Mouse (Mus musculus): ENCODE measurements around the gene Cd300lg.

Gene Cd300lg

DNA sequence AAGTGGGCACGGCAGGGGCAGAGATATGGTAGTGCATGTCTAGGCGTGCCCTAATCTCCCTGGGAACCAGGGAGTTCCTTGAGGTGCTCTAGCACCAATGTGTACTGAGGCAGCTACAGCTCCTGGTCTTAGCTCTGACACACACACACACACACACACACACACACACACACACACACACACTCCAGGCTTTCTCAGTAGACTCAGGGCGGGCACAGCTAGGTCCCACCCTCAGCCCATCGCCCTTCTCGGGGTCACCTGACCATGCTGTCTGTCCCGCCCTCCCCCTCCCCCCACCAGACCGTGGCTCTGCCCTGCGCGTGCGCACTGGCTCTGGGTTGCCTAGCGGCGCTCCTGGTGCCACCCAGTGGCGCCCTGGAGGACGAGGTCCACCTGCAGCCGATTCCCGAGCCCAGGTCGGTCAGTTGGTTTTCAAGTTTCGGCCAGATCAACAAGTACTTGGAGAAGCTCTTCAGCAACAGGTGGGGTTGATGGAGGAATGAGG, 55.6 kb downstream of the Cd300lg start:
- DNase-seq (ENCODE audit: low spot score), result peak; percentile 65

- no peak for DNase-seq (ENCODE audit: low spot score)
Observed at GRCm38 (mm10) chr11:102101219-102101618, 59.9 kb downstream of the Cd300lg start, which contains the start of gene Ppy. TSS of gene Ppy (minus strand) at chr11:102101319.

- DNase-seq (ENCODE audit: low spot score), result peak; percentile 49
Observed at GRCm38 (mm10) chr11:102102485-102103258, 61.4 kb downstream of the Cd300lg start.

Measured in lung, postnatal 25 days (tissue).